16 mouse cellular contexts compared by ENCODE assay signal in the genomic region with DNA sequence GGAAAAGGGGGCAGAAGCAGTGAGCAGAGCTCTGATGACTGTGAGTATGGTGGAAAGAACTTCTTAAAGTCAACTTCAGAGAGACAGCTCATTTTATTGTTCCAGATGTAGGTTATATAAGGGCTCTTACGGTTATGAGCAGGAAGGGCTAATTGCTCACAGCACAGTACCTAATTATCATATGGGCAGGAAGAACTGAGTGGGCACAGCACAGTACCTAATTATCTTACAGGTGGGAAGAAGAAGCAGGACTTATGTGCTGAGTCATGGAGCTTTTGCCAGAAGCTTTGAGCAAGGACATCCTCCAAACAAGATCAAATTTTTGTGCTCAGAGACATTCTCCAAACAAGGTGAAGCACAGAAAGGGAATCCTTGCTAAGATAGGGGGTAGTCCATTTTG.
"Had no signal": no experiment of that assay in that cellular context is flagged by ENCODE, and none has a peak within 500 bp of the region (broad histone marks: within the 10 kb centered on the region; RNA-seq: fewer than 3 reads in every experiment).

No protein-coding gene starts in this region.

- H3K4me2 ChIP-seq: liver, embryonic 13.5 days; midbrain, embryonic 12.5 days; midbrain, embryonic 15.5 days; neural tube, embryonic 13.5 days; stomach, embryonic 15.5 days had no signal

- H3K4me3 ChIP-seq: liver, embryonic 13.5 days; midbrain, embryonic 12.5 days; midbrain, embryonic 15.5 days; myocyte; neural tube, embryonic 13.5 days; stomach, embryonic 15.5 days had no signal

- H3K36me3 ChIP-seq: liver, embryonic 13.5 days; midbrain, embryonic 12.5 days; midbrain, embryonic 15.5 days; neural tube, embryonic 13.5 days; stomach, embryonic 15.5 days had no signal

- H3K27me3 ChIP-seq: liver, embryonic 13.5 days; midbrain, embryonic 12.5 days; midbrain, embryonic 15.5 days; neural tube, embryonic 13.5 days; stomach, embryonic 15.5 days had no signal

- H3K9me3 ChIP-seq: liver, embryonic 13.5 days; midbrain, embryonic 12.5 days; midbrain, embryonic 15.5 days; neural tube, embryonic 13.5 days; stomach, embryonic 15.5 days had no signal

- H3K27ac ChIP-seq: liver, embryonic 13.5 days; midbrain, embryonic 12.5 days; midbrain, embryonic 15.5 days; neural tube, embryonic 13.5 days; stomach, embryonic 15.5 days had no signal

- DNase-seq: kidney, postnatal 10 days; kidney, postnatal 4 days; liver, embryonic 13.5 days; lung, adult 2 months; lung, postnatal 14 days; lung, postnatal 4 days; retina, postnatal 1 day; right cerebral cortex, postnatal 25 days; spleen, adult 18-20 months; thymus, adult 18-20 months; thymus, postnatal 36 days had no signal

- H3K4me1 ChIP-seq: liver, embryonic 13.5 days; midbrain, embryonic 12.5 days; midbrain, embryonic 15.5 days; neural tube, embryonic 13.5 days; stomach, embryonic 15.5 days had no signal

- H3K9ac ChIP-seq: liver, embryonic 13.5 days; midbrain, embryonic 12.5 days; midbrain, embryonic 15.5 days; neural tube, embryonic 13.5 days; stomach, embryonic 15.5 days had no signal

- ATAC-seq: midbrain, embryonic 15.5 days had no signal
